Mouse (Mus musculus) embryonic fibroblast, embryonic 13.5 days (primary cell): ENCODE results near the gene Hist1h1a.

Experiments
- CTCF ChIP-seq: IDR thresholded peaks from 2 replicates; pipeline ENCODE4 v1.5.1; 2011; ENCODE audit warnings: mild to moderate bottlenecking, control low read depth, low read length, moderate library complexity, borderline replicate concordance; ENCODE audit not compliant: insufficient read depth
- POLR2A ChIP-seq: IDR thresholded peaks from 2 replicates; pipeline ENCODE4 v1.6.1; 2011; ENCODE audit warnings: low read depth, mild to moderate bottlenecking, control low read depth, low read length, moderate library complexity

DNA sequence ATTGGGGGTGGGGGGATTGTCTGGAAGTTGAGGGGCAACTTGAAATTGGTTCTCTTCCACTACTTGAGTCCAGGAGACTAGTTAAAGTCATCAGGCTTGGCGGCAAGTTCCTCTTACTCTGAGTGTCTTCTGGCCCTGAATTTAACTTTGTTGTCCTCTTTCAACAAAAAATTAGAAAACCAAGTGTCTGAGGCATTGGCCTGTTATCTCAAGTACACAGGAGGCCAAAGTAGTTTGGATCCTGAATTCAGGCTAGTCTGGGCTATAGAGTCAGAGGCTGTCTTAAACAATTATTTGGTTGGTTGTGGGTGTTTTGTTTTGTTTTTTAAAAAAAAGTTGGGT lies 1.7 kb downstream of the Hist1h1a start:
- TF ChIP-seq CTCF, result no peak
- no peak for TF ChIP-seq POLR2A
